Mouse (Mus musculus) liver, embryonic 14.5 days (tissue): ENCODE measurements around the gene Fgf18. TPM values are rescaled to one million over a fixed set of nuclear protein-coding genes. Genes with fewer than 3 reads are reported as not detected.

Experiments used
- ATAC-seq: fragments of 200-750 bp; cut with Nextera tagmentation; 2 replicates; pipeline ENCODE4 v1.8.0; 2017; ENCODE audit warnings: moderate number of reproducible peaks, mild to moderate bottlenecking, moderate library complexity; ENCODE audit not compliant: insufficient read depth
- DNase-seq, 3 experiments: peaks; one replicate each; pipeline ENCODE4 v3.0.0-alpha.2; 2012 to 2013; ENCODE audit warnings: low read depth in 3 of 3, low spot score in 3 of 3
- H3K27ac ChIP-seq: fragments of 300-500 bp; sonication (generic); 2 replicates; pipeline ENCODE4 v1.5.1; 2014; ENCODE audit warnings: moderate library complexity, mild to moderate bottlenecking, control low read depth, inconsistent platforms
- H3K27me3 ChIP-seq: fragments of 300-500 bp; sonication (generic); 2 replicates; pipeline ENCODE4 v1.6.1; 2014; ENCODE audit warnings: mild to moderate bottlenecking, low read length, moderate library complexity; ENCODE audit not compliant: control insufficient read depth, insufficient read depth
- H3K36me3 ChIP-seq: fragments of 300-500 bp; sonication (generic); replicated peaks from 2 replicates; pipeline ENCODE4 v1.6.1; 2014; ENCODE audit warnings: low read depth; ENCODE audit not compliant: control insufficient read depth, insufficient read depth
- H3K4me1 ChIP-seq, 2 experiments: fragments of 200-500 bp in 1 of 2; fragments of 300-500 bp in 1 of 2; sonication (generic) in 1 of 2; replicated peaks; 2 replicates each; pipeline ENCODE4 v1.6.1; 2012 to 2014; ENCODE audit warnings: antibody characterized with exemption in 1 of 2, inconsistent platforms in 1 of 2, low read length in 1 of 2; ENCODE audit not compliant: control insufficient read depth in 2 of 2, insufficient read depth in 2 of 2
- H3K4me2 ChIP-seq: fragments of 300-500 bp; sonication (generic); 2 replicates; pipeline ENCODE4 v1.6.1; 2014; ENCODE audit warnings: low read depth, mild to moderate bottlenecking, control low read depth, moderate library complexity
- H3K4me3 ChIP-seq, 2 experiments: fragments of 200-500 bp in 1 of 2; fragments of 300-500 bp in 1 of 2; sonication (generic) in 1 of 2; 2 replicates each; pipeline ENCODE4 v1.5.1; 2012 to 2014; ENCODE audit warnings: low read depth in 2 of 2, low read length in 2 of 2, mild to moderate bottlenecking in 2 of 2, control low read depth in 1 of 2, inconsistent platforms in 1 of 2, moderate library complexity in 1 of 2; ENCODE audit not compliant: insufficient read depth in 1 of 2
- H3K9ac ChIP-seq: fragments of 300-500 bp; sonication (generic); replicated peaks from 2 replicates; pipeline ENCODE4 v1.6.1; 2014; ENCODE audit warnings: mild to moderate bottlenecking, control low read depth, moderate library complexity
- H3K9me3 ChIP-seq: fragments of 300-500 bp; sonication (generic); 2 replicates; pipeline ENCODE4 v1.6.1; 2016; ENCODE audit warnings: low read length, mixed read lengths; ENCODE audit not compliant: control insufficient read depth
- CTCF ChIP-seq: IDR thresholded peaks from 2 replicates; pipeline ENCODE4 v1.5.1; 2016; ENCODE audit warnings: antibody characterized with exemption, low read depth, control low read depth
- EP300 ChIP-seq: IDR thresholded peaks from 2 replicates; pipeline ENCODE4 v1.6.1; 2016; ENCODE audit warnings: antibody characterized with exemption, low read depth
- WGBS: fragments of 180-500 bp; shearing (Covaris S2); extraction: QIAGEN DNeasy Blood & Tissue Kit; methylation state at CpG from one replicate; pipeline ENCODE4 v1.1.7; 2014; ENCODE audit not compliant: insufficient replicate concordance; 5-methylcytosine and 5-hydroxymethylcytosine counted together
- polyA plus RNA-seq, 2 experiments: library from polyadenylated mRNA; depleted of rRNA in 1 of 2; stranded (reverse) in 1 of 2; unstranded in 1 of 2; fragments of >200 nt; fragmentation: Nextera tagmentation in 1 of 2; extraction: Ambion mirVana in 1 of 2; gene quantifications; 2 replicates each; pipeline versions ENCODE4 v1.2.1 to v1.2.3; 2012 to 2014

Fgf18 gene
- polyA plus RNA-seq, 2 experiments = 0.12 to 0.27 TPM

GRCm38 (mm10) chr11:33181804-33182203 lies 34.6 kb upstream of the Fgf18 start:
- Histone ChIP-seq H3K4me3 (no peak overlapping the region), H3K36me3 (no peaks in the 10 kb centered on the region), H3K4me1 (no peaks in the 10 kb centered on the region), H3K27me3 (peaks cover 6% of the 10 kb centered on the region; the same call in 1 of the 2 replicates), H3K9me3 (no peaks in the 10 kb centered on the region), H3K27ac (no peak overlapping the region), H3K4me2 (no peak overlapping the region), H3K9ac (no peak overlapping the region)
- no peak for ATAC-seq
- 61% methylated on average over 3 of the region's 3 CpGs for WGBS
- TF ChIP-seq CTCF (no peak), EP300 (no peak)
- DNase-seq = no peak

- Histone ChIP-seq H3K36me3 (no peaks in the 10 kb centered on the region), H3K9me3 (no peaks in the 10 kb centered on the region), H3K4me3 (no peak overlapping the region), H3K4me2 (no peak overlapping the region), H3K9ac (no peak overlapping the region), H3K4me1 (no peaks in the 10 kb centered on the region), H3K27me3 (peaks cover 7% of the 10 kb centered on the region; the same call in 1 of the 2 replicates), H3K27ac (no peak overlapping the region)
- 5% methylated on average over 18 of the region's 18 CpGs for WGBS
- no peak for ATAC-seq
- DNase-seq = no peak
- TF ChIP-seq CTCF (no peak), EP300 (no peak)
Observed at GRCm38 (mm10) chr11:33180701-33181116, 33.5 kb upstream of the Fgf18 start.

- Histone ChIP-seq H3K9ac (no peak overlapping the region), H3K4me3 (no peak overlapping the region), H3K27me3 (peaks cover 9% of the 10 kb centered on the region), H3K36me3 (no peaks in the 10 kb centered on the region), H3K9me3 (no peaks in the 10 kb centered on the region), H3K27ac (no peak overlapping the region), H3K4me2 (no peak overlapping the region), H3K4me1 (no peaks in the 10 kb centered on the region)
- DNase-seq = no peak
- no peak for ATAC-seq
- 55% methylated on average over 1 of the region's 1 CpGs for WGBS
- TF ChIP-seq CTCF (no peak), EP300 (no peak)
Observed at GRCm38 (mm10) chr11:33179802-33180201, 32.6 kb upstream of the Fgf18 start.

- DNase-seq (no peak), ATAC-seq (no peak)
- H3K27me3 ChIP-seq = peaks cover 9% of the 10 kb centered on the region
Observed at GRCm38 (mm10) chr11:33176525-33177245, 29.5 kb upstream of the Fgf18 start.

GRCm38 (mm10) chr11:33175768-33176167 lies 28.6 kb upstream of the Fgf18 start:
- WGBS = 57% methylated on average over 3 of the region's 3 CpGs
- peaks cover 9% of the 10 kb centered on the region for H3K27me3 ChIP-seq
- H3K27ac ChIP-seq = no peak overlapping the region
- H3K4me2 ChIP-seq = no peak overlapping the region
- H3K4me3 ChIP-seq = no peak overlapping the region
- ATAC-seq (no peak), DNase-seq (no peak)
- no peak overlapping the region for H3K9ac ChIP-seq
- no peaks in the 10 kb centered on the region for H3K9me3 ChIP-seq
- no peaks in the 10 kb centered on the region for H3K4me1 ChIP-seq
- H3K36me3 ChIP-seq = no peaks in the 10 kb centered on the region
- TF ChIP-seq EP300 = no peak
- no peak for TF ChIP-seq CTCF

More at GRCm38 (mm10) chr11:33176525-33177245, 29.5 kb upstream of the Fgf18 start:
- Histone ChIP-seq H3K9ac (no peak overlapping the region), H3K4me1 (no peaks in the 10 kb centered on the region), H3K9me3 (no peaks in the 10 kb centered on the region), H3K4me3 (no peak overlapping the region), H3K27ac (no peak overlapping the region), H3K4me2 (no peak overlapping the region), H3K36me3 (no peaks in the 10 kb centered on the region)
- WGBS = 26% methylated on average over 20 of the region's 20 CpGs
- TF ChIP-seq EP300 = no peak
- peak; percentile 68 for TF ChIP-seq CTCF
